Mouse (Mus musculus): ENCODE measurements around the gene Glod4. TPM values are rescaled to one million over a fixed set of nuclear protein-coding genes. Genes with fewer than 3 reads are reported as not detected.
"Not testable (repeated sequence)": the region's sequence is repeated elsewhere in the genome, so short reads cannot be mapped to it uniquely, and the experiment has no call there.

The Glod4 gene
- total RNA-seq, 2 experiments from 2014 or later: 54.2 to 54.3 TPM

DNA sequence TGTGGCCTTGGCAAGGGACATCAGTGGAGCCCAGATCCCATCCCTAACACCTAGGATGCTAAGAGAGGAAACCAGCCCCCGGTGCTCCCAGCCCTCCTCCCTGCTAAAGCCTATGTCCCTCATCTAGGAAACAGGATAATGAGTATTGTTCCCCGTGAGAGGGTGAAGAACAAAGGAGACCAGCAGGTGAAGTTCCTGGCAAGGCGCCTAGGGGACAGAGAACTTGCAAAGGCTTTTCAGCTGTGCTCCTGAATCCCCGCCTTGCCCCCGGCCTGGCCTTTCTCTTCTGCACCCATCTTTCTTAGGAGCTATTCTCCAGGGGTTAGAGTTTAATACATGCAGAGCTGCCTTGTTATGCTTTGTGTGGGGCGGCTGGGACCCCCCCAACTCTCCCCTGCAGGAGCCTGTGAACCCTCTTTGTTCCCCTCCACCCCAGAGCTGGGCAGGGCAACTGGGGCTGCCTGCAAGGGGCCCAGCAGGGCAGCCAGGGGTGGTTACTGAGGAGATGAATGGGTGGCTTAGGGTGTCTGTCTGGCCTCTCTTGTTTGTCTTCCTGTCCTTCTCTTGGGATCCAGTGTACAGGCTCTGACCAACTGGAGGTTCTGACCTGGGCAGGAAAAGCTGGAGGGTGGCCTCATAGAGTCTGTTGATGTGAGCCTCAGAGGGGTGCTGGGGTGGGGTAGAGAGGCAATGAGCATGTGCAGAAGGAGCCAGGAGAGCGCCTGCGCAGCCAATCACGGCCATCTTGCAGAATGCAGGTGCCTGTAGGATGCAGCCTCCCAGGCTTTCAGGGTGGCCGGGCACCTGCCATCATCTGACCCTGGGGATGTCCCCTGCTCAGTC is 16.9 kb upstream of the Glod4 start:
- peak in 1 of 2 experiments; percentile 27 for DNase-seq (ENCODE audit: low spot score in 2 of 2)

DNA sequence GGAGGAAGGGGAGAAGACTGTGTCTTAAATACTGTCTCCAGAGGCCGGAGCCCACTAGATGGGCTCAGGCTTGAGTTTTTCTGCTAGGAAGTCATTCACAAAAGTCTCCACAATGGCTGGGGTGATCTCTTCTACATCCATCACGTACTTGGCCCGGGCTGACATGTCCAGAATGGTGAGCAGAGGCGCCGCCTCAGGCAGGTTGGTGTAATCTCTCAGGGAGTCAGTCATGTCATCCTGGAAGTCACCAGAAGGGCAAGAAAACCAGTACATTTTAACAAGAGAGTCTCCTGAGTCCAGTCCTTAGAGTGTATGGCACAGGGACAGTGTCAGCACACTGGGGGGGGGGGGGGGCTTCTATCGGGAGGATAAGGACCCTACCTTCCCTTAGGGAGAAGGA is 15.0 kb upstream of the Glod4 start:
- no peak for DNase-seq (ENCODE audit: low spot score in 2 of 2)

DNA sequence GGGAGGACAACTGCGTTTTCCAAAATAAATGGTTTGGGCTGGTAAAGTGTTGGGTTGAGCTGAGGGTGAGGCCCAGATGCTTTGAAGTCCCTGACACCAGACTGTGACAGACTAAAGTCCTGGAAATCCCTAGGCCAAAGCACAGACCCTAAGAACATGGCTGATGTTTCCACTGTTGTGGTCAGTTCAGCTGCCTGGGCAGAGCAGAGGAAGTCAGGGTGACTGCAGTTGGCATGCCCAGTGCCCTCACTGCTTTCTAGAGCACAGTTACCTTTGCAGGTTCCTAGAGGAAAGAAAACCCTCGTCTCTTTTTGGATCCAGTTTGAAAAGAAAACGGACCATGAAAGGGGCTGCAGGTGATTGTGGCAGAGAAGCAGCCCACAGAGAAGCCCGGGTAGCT is 13.9 kb upstream of the Glod4 start:
- no peak for DNase-seq (ENCODE audit: low spot score in 2 of 2)

DNA sequence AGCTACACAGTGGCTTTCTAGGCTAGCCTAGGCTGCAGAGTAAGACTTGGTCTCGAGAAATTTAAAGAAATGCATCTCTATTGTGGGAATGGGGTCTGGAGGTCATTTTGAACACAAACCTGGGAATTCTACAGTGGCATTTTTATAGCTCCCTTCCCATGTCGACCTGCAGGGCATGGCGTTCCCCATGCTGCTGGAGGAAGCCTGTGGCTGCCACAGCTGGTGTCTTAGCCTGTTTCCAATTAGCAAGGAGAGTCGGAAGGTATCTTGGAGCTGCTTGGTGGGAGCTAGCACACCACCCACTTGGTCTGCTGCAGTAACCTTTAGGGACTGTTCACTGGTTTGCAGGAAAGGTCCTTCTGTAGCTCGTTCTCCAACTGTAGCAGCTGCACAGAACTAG is 12.6 kb upstream of the Glod4 start:
- DNase-seq (ENCODE audit: low spot score in 2 of 2): no peak

DNA sequence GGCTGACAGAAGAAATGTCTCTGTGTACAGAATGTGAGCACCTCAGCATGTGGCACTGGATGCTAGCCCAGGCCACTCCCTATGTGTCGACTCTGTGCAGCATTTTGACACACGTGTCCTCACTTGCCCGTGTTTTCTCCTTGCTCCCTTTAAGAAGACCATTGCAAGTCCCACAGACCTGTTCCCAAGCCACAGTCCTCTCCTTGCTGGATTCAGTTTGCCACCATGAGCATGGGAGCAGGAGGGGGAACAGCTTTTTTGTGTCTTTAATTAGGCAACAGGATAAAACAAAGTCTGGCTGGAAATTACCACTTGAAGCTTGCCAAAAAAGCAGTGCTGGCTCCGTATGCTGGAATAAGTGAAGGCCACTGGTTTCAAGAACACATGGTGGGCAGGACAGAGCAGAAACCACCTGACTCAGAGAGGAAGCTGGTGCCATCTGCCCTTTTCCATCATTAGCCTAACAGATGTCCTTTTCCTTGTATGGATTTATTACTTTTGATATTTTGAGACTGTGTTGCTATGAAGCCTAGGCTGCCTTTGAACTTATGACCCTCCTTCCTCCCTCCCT is 12.0 kb upstream of the Glod4 start:
- peak; percentile 38 to 63 for DNase-seq (ENCODE audit: low spot score in 2 of 2)

DNA sequence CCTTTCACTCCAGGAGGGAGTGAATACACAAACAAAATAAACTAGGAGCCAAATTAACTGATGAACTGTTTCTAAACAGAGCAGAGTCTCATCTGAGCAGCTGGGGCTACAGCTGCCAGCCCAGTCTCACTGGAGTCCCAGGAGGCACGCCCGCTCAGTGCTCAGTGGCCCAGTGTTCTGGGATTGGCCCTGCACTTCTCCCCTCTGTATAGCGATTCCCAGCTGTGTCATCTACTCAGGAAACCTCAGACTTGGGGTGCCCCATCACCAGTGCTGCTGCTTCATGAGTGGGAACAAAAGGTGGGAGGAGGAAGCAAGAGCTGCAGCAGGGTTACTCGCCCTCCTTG is 10.4 kb upstream of the Glod4 start:
- no peak for DNase-seq (ENCODE audit: low spot score in 2 of 2)

DNA sequence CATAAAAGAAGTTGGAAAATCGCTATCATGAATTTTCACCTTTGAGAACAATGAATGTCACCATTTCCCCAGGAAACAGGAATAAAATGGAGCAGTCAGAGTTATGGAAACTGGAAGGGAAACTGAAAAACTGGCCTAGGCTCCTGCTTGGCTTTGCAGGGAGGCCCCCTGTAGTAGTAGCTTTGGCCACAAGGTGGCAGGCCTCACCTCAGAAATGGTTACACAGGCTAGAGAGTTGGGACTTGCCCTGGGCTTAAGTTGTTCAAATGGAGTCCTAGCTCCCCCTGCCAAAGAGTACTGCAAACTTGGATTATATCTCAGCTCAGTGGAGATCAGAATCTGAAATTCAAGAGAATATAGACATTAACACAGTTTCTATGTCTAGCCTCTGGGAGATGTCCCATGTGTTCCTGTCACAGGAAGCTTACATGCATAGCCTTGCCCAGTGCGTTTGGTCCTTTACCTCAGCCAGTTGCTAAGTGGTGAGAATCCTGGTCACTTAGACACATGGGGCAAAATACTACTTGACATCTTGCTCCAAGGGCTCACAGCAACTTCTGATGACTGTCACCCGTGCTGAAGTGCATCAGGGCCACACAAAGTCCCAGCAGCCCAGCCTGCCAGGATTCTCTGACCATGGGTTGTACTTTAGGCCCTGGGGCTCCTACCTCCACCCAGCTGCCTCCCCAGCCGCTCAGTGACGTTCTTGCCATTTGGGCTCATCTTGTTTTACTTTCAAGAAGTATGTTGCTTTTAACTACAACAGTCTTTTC is 9.8 kb upstream of the Glod4 start:
- DNase-seq (ENCODE audit: low spot score in 2 of 2): peak; percentile 62 to 91

DNA sequence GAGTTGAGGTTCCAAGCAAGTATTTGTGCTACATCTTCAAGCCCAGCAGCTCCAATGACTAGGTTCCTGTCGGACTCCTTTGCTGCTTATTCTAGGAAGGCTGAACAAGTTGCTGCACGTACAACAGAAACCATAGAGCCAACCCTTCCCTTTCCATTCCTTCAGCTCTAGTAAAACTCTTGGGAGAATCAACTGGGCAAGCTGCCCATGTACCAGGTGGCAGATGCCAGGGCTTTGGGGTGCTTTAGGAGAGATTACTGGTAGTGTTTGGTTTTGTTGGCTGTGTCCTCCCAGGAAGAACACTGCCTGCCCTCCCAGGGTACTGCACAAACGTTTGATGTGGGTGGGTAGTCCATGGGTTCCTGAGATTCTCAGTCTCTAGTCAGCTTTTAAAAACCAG is 8.5 kb upstream of the Glod4 start:
- no peak for DNase-seq (ENCODE audit: low spot score in 2 of 2)

DNA sequence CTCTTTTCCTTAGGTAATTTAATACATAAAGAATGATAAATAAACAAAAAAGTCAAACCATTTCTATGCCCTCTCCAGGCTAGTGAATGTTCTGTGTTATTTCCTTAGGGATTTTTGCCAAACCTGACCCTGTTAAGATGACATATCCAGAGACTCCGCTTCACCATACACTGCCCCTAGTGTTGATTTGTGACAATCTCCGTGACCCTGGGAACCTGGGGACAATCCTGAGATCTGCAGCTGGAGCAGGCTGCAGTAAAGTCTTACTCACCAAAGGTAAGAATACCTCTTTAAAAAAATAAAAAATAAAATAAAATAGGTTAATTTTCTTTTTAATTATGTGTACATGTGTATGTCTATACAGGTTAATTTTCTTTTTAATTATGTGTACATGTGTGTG is 3.7 kb upstream of the Glod4 start:
- DNase-seq (ENCODE audit: low spot score in 2 of 2): no peak

DNA sequence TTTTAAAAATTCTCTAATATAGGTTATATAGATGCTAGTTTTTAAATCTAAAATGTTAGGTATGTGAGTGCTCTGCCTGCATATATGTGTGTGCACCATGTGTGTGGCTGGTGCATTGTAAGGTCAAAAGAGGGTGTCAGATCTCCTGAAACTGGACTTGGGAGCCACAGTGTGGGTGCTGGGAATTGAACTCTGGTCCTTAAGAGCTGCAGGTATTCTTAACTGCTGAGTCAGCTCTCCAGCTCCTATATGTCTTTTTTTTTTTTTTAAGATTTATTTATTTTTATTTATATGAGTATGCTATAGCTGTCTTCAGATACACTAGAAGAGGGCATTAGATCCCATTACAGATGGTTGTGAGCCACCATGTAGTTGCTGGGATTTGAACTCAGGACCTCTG is 2.9 kb upstream of the Glod4 start:
- DNase-seq (ENCODE audit: low spot score in 2 of 2): no peak

DNA sequence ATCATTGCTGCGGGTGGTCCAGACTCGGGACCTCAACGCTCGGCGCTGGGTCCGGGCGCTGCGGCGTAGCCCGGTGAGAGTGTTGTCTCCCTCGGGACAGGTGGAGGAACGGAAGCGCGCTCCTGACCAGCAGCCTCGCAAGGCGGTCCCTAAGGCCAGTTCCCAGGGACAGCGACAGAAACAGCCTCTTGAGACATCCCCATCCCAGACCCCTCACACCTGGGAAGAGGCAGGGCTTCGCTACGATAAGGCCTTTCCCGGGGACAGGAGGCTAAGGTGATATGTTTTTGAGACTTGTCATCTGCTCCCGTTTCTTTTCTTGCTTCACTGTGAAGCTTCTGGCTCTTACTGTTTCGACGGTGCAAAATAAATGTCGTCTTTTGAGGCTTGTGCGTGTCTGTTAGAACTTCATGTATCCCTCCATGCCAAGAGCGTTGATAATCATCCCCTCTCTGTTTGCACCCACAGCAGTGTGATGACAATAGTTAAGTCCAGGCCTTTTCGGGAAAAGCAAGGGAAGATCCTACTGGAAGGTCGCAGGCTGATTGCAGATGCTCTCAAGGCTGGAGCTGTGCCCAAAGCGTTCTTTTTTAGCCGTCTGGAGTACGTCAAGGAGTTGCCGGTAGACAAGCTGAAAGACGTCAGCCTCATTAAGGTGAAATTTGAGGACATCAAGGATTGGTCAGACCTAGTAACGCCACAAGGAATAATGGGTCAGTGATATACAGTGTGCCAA is 454 bp upstream of the Glod4 start:
- DNase-seq (ENCODE audit: low spot score in 2 of 2): no peak

DNA sequence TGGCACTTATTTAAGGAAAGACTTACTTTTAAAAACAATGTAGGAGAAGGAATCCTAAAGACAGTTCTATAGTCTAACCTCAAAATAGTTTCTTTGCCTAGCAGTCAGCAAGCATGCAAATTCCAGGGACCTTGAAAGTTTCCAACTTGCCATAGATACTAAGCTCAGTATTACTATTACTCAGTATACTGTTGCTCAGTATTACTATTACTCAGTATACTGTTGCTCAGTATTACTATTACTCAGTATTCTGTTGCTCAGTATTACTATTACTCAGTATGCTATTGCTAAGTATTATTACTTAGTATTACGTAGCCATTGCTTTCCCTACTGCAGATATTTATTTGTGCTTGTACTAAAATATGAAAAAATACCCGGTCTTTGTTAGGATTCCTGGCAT is 3.8 kb downstream of the Glod4 start:
- no peak for DNase-seq (ENCODE audit: low spot score in 2 of 2)

DNA sequence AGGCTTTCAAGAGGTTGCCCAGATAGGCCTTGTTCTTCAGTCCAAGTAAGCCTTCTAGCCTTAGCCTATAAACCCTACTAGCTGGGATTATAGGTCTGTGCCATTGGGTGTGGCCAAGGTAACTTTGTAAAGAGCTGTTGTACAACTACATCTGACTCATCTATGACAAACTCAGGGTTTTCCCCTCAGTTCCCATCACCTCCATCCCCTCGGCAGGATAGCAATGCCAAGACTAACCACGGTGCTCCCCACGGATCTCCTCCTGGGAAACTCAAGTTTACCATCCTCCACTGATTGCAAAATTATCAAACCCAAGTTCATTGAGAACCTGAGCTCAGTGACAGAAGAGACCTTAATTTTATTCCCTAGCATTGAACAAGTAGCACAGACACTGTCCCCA is 7.4 kb downstream of the Glod4 start:
- no peak for DNase-seq (ENCODE audit: low spot score in 2 of 2)

DNA sequence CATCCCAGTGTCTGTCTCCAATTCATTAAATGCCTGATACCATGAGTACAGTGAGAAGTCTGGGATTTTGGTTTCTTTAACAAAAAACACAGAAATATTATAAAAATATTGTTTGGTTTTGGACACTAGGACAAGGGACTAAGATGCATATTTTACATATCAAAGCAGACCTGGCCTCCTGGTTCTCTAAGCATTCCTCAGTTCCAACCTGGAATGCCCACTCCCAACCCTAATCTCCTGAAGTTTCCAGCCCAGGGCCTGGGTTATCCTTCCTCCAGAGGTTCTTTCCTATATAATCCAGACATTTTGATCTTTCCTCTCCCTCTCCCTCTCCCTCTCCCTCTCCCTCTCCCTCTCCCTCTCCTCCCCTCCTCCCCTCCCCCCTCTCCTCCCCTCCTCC is 18.5 kb downstream of the Glod4 start:
- DNase-seq (ENCODE audit: low spot score in 2 of 2): no peak

DNA sequence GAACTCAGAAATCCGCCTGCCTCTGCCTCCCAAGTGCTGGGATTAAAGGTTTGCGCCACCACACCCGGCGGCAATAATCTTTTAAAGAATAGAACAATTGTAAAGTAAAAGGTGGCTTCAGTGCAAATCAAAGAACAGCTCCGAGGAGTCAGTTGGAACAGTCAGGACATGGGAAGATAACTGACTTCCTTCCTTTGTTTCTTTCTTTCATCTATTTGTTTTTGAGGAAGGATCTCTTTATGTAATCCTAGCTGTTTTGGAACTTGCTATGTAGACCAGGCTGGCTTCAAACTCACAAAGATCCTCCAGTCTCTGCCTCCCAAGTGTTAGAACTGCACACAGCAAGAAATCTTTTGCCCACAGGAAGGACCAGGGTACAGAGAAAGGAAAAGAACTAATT is 18.9 kb downstream of the Glod4 start:
- DNase-seq (ENCODE audit: low spot score in 2 of 2): no peak

DNA sequence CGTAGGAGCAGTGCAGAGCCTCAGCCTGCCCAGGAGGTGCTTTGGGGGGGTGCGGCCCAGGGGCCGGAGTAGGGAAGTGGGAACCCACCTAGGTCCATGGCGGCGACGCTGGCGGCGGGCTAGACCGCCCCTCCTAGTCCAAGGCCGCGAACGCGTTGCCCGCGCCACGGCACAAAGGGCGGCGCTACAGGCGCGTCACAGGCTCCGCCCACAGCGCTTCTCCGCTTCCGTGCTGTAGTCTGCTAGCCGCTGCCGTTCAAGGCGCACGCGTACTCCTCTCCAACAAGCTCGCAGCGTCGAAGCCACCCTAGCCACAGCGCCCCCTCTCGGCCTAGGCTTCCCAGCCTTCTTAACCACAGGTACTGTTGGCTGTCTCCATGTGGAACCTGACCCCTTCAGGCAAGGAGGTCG is 26.1 kb downstream of the Glod4 start, which contains the start of the genes Dbil5 and Gemin4:
Gene Dbil5 (plus strand): TSS at position 219 of the 411 bp plus-strand sequence.
Gene Gemin4 (minus strand): TSS at position 275 of the 411 bp plus-strand sequence.
- DNase-seq (ENCODE audit: low spot score in 2 of 2): peak; percentile 96 to 97

DNA sequence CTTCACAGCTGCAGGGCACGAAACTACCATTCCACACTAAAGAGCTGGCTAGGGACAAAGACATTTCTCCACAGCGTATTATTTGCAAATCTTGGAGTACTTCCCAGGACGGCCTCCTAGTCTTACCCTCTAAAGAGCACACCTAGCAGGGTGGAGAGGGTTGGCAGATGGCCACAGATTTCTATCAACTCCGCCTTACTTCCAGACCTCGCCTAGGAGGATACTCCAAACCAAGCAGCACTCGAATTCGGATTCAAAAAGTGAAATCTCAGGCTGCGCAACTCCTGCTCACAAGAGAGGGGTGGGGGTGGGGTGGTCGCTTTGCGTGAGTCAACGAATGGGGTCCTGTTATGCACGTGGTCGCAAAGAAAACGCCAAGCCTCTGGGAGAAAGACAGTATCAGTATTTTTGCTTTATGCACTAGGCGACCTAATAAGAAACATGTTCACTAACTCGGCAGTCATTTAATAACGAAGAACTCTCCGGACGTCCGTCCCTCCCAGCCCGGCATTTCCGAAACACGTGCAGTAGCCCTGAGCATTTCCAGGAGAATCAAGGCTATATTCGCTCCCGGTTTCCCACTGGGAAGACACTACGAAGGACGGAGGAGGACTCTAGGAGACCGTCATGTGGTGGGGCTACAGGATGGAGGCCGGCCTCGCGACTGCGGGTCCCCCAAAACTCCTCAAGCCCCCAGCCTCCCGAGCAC is 26.7 kb downstream of the Glod4 start:
- no peak for DNase-seq (ENCODE audit: low spot score in 2 of 2)

DNA sequence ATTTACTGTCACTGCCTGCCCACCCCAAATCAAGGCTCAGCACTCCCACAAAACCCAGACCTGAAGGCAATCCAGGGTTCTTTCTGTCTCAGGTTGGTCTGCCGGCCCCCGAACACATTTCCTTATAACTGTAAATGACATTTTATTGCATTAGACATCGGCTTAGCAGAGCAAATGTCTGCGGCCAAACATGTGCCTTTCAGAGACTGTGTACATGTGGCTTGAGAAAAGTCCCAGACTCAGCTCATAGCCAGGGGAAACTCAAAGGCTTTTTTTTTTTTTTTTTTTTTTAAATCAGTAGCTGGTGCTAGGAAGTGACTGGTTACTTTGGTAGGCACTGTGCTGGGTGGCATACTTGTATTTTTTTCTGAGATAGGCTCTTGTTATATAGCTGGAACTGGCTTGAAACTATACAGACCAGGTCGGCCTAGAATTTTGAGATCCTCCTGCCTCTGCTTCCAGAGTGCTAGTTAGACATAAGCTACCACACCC is 27.4 kb downstream of the Glod4 start:
- DNase-seq (ENCODE audit: low spot score in 2 of 2): no peak

DNA sequence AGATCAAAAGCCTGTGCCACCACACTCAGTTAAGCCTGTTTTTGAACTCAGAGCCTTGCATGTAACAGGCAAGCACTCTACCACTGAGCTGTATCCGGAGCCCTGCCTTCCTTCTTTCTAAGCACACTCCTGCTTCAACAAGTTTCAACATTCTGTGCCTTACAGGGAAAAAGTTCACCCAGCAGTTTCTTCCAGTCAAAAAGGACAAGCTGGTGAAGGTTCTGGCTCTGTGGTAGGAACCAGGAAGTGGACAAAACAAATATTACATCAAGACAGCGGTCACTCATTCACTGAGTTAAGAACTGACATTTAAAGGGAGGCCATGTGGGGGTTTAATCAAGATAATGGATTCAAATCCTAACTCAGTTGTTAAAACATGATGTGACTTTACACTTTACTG is 28.5 kb downstream of the Glod4 start:
- no peak for DNase-seq (ENCODE audit: low spot score in 2 of 2)

DNA sequence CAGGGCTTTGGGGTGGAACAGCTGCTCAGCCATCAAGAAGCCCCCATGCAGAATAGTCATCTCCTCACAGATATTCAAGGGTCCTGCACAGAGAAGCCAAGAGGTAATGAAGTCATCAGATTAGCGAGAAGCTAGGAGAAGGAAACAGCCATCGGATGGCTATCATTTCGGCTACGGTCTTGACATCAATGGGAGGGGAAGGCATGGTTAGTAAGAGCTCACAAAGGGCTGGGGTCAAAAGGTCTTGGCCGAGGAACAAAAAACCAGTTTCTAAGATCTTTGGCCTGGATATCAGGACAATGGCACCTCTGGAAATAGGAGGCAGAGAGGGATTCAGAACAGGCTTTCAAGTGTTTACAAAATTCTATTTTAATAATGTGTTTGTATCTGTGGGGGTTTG is 29.7 kb downstream of the Glod4 start:
- DNase-seq (ENCODE audit: low spot score in 2 of 2): no peak

DNA sequence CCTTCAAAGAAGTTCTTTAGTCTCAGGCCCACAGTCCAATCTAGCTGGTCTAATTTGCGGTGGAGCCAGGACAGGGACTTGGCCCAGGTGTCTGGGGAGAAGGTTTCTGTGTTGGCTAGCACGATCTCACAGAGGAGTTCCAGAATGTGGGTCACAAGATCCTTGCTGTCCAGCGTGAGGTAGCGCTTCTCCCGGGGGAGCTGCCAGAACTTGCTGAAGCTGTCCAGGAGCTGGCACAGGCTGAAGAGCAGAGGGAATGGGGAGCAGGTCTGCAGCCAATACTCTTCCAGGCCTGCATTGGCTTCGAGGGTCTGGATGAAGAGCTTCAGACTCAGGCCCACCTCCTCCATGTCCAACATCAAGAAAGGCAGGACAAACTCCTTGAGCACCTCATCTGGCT is 31.9 kb downstream of the Glod4 start:
- not testable (repeated sequence) for DNase-seq (ENCODE audit: low spot score in 2 of 2)
